Mouse (Mus musculus) Muller cell, postnatal 12 days (primary cell): ENCODE measurements at regions not wholly inside any gene's neighbourhood (a gene's known extent, or its start where the extent isn't known, plus 50 kb on each side); places are given as distances from the start of the nearest gene placed in this dataset.

ENCODE experiments used
- DNase-seq: peaks from one replicate; pipeline ENCODE4 v3.0.0-alpha.2; 2015; ENCODE audit errors: inconsistent ontology term

- DNase-seq: no peak
Observed at GRCm38 (mm10) chrX:105346420-105346819, 153.2 kb upstream of the Cypt2 start.

GRCm38 (mm10) chrX:105366284-105366683, 133.3 kb upstream of the Cypt2 start:
- no peak for DNase-seq

GRCm38 (mm10) chrX:105367979-105368378, 131.6 kb upstream of the Cypt2 start:
- DNase-seq: no peak

GRCm38 (mm10) chrX:105390506-105390905, 109.1 kb upstream of the Cypt2 start:
- DNase-seq: no peak

- no peak for DNase-seq
Observed at GRCm38 (mm10) chrX:105391029-105391428, 108.5 kb upstream of the Cypt2 start.

- DNase-seq: peak; percentile 83
Observed at GRCm38 (mm10) chrX:105391680-105392462, 107.7 kb upstream of the Cypt2 start.

GRCm38 (mm10) chrX:105393259-105393658, 106.3 kb upstream of the Cypt2 start:
- no peak for DNase-seq

- no peak for DNase-seq
Observed at GRCm38 (mm10) chrX:105413351-105413750, 86.2 kb upstream of the Cypt2 start.

- DNase-seq: peak; percentile 17
Observed at GRCm38 (mm10) chrX:105420976-105421375, 78.6 kb upstream of the Cypt2 start.
